Mouse (Mus musculus) E14TG2a.4 (cell line): Measurements from ENCODE around the gene Phkg2.

Source experiments
- H3K27me3 ChIP-seq: 2 replicates; pipeline ENCODE4 v1.6.1; 2014; ENCODE audit warnings: low read length, control low read depth; ENCODE audit not compliant: insufficient read depth
- H3K36me3 ChIP-seq: 2 replicates; pipeline ENCODE4 v1.6.1; 2014; ENCODE audit warnings: low read length, control low read depth; ENCODE audit not compliant: insufficient read depth
- H3K4me1 ChIP-seq: replicated peaks from 2 replicates; pipeline ENCODE4 v1.6.1; 2014; ENCODE audit warnings: low read depth, low read length, control low read depth
- H3K4me3 ChIP-seq: replicated peaks from 2 replicates; pipeline ENCODE4 v1.5.1; 2014; ENCODE audit warnings: mild to moderate bottlenecking, low read length
- H3K9me3 ChIP-seq: 2 replicates; pipeline ENCODE4 v1.6.1; 2014; ENCODE audit warnings: low read length, control low read depth
- CTCF ChIP-seq: conservative IDR thresholded peaks from 2 replicates; pipeline ENCODE4 v1.5.1; 2014; ENCODE audit warnings: low read length
- NANOG ChIP-seq: IDR thresholded peaks from 2 replicates; pipeline ENCODE4 v1.6.1; 2014; ENCODE audit warnings: borderline replicate concordance, low read length, mixed read lengths
- POU5F1 ChIP-seq: IDR thresholded peaks from 2 replicates; pipeline ENCODE4 v1.6.1; 2014; ENCODE audit warnings: low read length, borderline replicate concordance

Phkg2 gene

GRCm38 (mm10) chr7:127626471-127626870 lies 53.3 kb downstream of the Phkg2 start:
- no peaks in the 10 kb centered on the region for H3K4me1 ChIP-seq
- no peaks in the 10 kb centered on the region for H3K36me3 ChIP-seq
- TF ChIP-seq NANOG (no peak), POU5F1 (no peak), CTCF (no peak)
- peak overlapping the region; percentile 17; the same call in 1 of the 2 replicates for H3K4me3 ChIP-seq
- peaks cover 55% of the 10 kb centered on the region for H3K9me3 ChIP-seq
- H3K27me3 ChIP-seq = no peaks in the 10 kb centered on the region

- H3K36me3 ChIP-seq = no peaks in the 10 kb centered on the region
- no peaks in the 10 kb centered on the region for H3K4me1 ChIP-seq
- H3K4me3 ChIP-seq = no peak overlapping the region
- H3K9me3 ChIP-seq = peaks cover 69% of the 10 kb centered on the region
- H3K27me3 ChIP-seq = no peaks in the 10 kb centered on the region
- TF ChIP-seq POU5F1 (no peak), CTCF (no peak)
Observed at GRCm38 (mm10) chr7:127628646-127629045, 55.5 kb downstream of the Phkg2 start.

- peaks cover 63% of the 10 kb centered on the region for H3K9me3 ChIP-seq
- TF ChIP-seq NANOG = no peak
- no peak for TF ChIP-seq POU5F1
- TF ChIP-seq CTCF = no peak
- peaks cover 2% of the 10 kb centered on the region for H3K4me1 ChIP-seq
- H3K36me3 ChIP-seq = no peaks in the 10 kb centered on the region
- H3K4me3 ChIP-seq = no peak overlapping the region
- H3K27me3 ChIP-seq = peaks cover 11% of the 10 kb centered on the region
Observed at GRCm38 (mm10) chr7:127631416-127631815, 58.3 kb downstream of the Phkg2 start.
